Mouse (Mus musculus) hindbrain, postnatal 0 days (tissue): ENCODE measurements at regions not wholly inside any gene's neighbourhood (a gene's known extent, or its start where the extent isn't known, plus 50 kb on each side); places are given as distances from the start of the nearest gene placed in this dataset.

Source experiments
- ATAC-seq: fragments of 200-750 bp; cut with Nextera tagmentation; 2 replicates; pipeline ENCODE4 v1.8.0; 2017; ENCODE audit warnings: mild to moderate bottlenecking, moderate TSS enrichment, moderate library complexity
- DNase-seq: peaks from one replicate; pipeline ENCODE4 v3.0.0-alpha.2; 2015; ENCODE audit warnings: low spot score
- H3K27ac ChIP-seq: fragments of 300-500 bp; sonication (generic); 2 replicates; pipeline ENCODE4 v1.5.1; 2014; ENCODE audit warnings: mild to moderate bottlenecking
- H3K27me3 ChIP-seq: fragments of 300-500 bp; sonication (generic); 2 replicates; pipeline ENCODE4 v1.6.1; 2014; ENCODE audit warnings: low read length, mixed read lengths; ENCODE audit not compliant: insufficient read depth
- H3K36me3 ChIP-seq: fragments of 300-500 bp; sonication (generic); 2 replicates; pipeline ENCODE4 v1.6.1; 2014; ENCODE audit warnings: low read length, mixed read lengths; ENCODE audit not compliant: insufficient read depth
- H3K4me1 ChIP-seq: fragments of 300-500 bp; sonication (generic); 2 replicates; pipeline ENCODE4 v1.6.1; 2014; ENCODE audit warnings: antibody characterized with exemption, low read length, mixed read lengths; ENCODE audit not compliant: insufficient read depth
- H3K4me2 ChIP-seq: fragments of 300-500 bp; sonication (generic); 2 replicates; pipeline ENCODE4 v1.6.1; 2014; ENCODE audit warnings: low read depth, mild to moderate bottlenecking, low read length, moderate library complexity, mixed read lengths
- H3K4me3 ChIP-seq: fragments of 300-500 bp; sonication (generic); 2 replicates; pipeline ENCODE4 v1.5.1; 2014; ENCODE audit warnings: low read length
- H3K9ac ChIP-seq: fragments of 300-500 bp; sonication (generic); replicated peaks from 2 replicates; pipeline ENCODE4 v1.6.1; 2014; ENCODE audit warnings: mild to moderate bottlenecking, low read length, moderate library complexity, mixed read lengths
- H3K9me3 ChIP-seq: fragments of 300-500 bp; sonication (generic); 2 replicates; pipeline ENCODE4 v1.6.1; 2016; ENCODE audit warnings: low read length, mixed read lengths
- CTCF ChIP-seq: IDR thresholded peaks from 2 replicates; pipeline ENCODE4 v1.5.1; 2016; ENCODE audit warnings: antibody characterized with exemption, control low read depth, low read depth
- WGBS: fragments of 180-500 bp; shearing (Covaris S2); extraction: QIAGEN DNeasy Blood & Tissue Kit; methylation state at CpG from one replicate; pipeline ENCODE4 v1.1.7; 2014; 5-methylcytosine and 5-hydroxymethylcytosine counted together

GRCm38 (mm10) chr12:5432688-5433087, 57.2 kb upstream of the Klhl29 start:
- Histone ChIP-seq H3K4me1 (peaks cover 8% of the 10 kb centered on the region), H3K9me3 (no peaks in the 10 kb centered on the region), H3K27ac (no peak overlapping the region), H3K36me3 (no peaks in the 10 kb centered on the region), H3K4me2 (no peak overlapping the region), H3K4me3 (no peak overlapping the region), H3K9ac (no peak overlapping the region), H3K27me3 (no peaks in the 10 kb centered on the region)
- DNase-seq = no peak
- TF ChIP-seq CTCF = no peak
- WGBS = 59% methylated on average over 3 of the region's 3 CpGs
- no peak for ATAC-seq

DNA sequence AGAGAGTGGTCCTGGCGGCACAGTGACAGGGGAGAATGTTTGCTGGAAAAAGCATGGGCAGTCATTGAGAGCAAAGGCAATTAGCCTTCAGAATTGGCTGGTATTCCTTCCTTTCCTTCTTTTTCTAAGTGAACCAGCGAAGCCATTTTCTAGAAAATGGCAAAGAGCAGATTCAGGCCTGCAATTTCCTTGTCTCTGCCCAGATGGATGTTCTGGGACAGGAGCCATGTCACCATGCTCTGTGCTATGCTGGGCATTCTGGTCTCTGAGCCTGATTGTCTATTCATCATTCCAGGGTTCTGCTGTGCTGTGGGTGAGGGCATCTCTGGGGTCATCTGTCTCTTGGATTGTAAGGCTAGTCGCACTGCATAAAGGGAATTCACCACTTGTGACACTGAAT, 53.3 kb upstream of the Klhl29 start:
- peak; percentile 54 for DNase-seq
- no peak overlapping the region for H3K9ac ChIP-seq
- no peak for TF ChIP-seq CTCF
- H3K4me1 ChIP-seq = peaks cover 5% of the 10 kb centered on the region; the same call in 1 of the 2 replicates
- no peak overlapping the region for H3K4me2 ChIP-seq
- no peaks in the 10 kb centered on the region for H3K27me3 ChIP-seq
- ATAC-seq = peak; percentile 81; the same call in 1 of the 2 replicates
- no peak overlapping the region for H3K4me3 ChIP-seq
- no peaks in the 10 kb centered on the region for H3K36me3 ChIP-seq
- WGBS = 33% methylated on average over 3 of the region's 3 CpGs
- H3K9me3 ChIP-seq = no peaks in the 10 kb centered on the region
- peak overlapping the region; percentile 65 for H3K27ac ChIP-seq
